Mouse (Mus musculus) heart, adult 2 months (tissue): ENCODE measurements at regions not wholly inside any gene's neighbourhood (a gene's known extent, or its start where the extent isn't known, plus 50 kb on each side); places are given as distances from the start of the nearest gene placed in this dataset.

Source experiments
- DNase-seq, 2 experiments: peaks; one replicate each; pipeline ENCODE4 v3.0.0; 2021
- H3K27ac ChIP-seq: fragments of 200-600 bp; 2 replicates; pipeline ENCODE4 v1.8.1; 2022
- H3K27me3 ChIP-seq: fragments of 200-500 bp; 2 replicates; pipeline ENCODE4 v1.6.1; 2012; ENCODE audit warnings: mild to moderate bottlenecking, low read length, inconsistent platforms, mixed read lengths; ENCODE audit not compliant: control insufficient read depth, insufficient read depth
- H3K36me3 ChIP-seq: fragments of 200-500 bp; 2 replicates; pipeline ENCODE4 v1.6.1; 2012; ENCODE audit warnings: low read length, inconsistent platforms; ENCODE audit not compliant: control insufficient read depth, insufficient read depth
- H3K4me1 ChIP-seq: fragments of 200-500 bp; 2 replicates; pipeline ENCODE4 v1.6.1; 2011; ENCODE audit warnings: low read length; ENCODE audit not compliant: control insufficient read depth, insufficient read depth
- H3K4me3 ChIP-seq: fragments of 200-600 bp; 2 replicates; pipeline ENCODE4 v1.8.1; 2022
- H3K79me2 ChIP-seq: fragments of 200-500 bp; replicated peaks from 2 replicates; pipeline ENCODE4 v1.6.1; 2012; ENCODE audit warnings: mild to moderate bottlenecking, inconsistent platforms, low read length, moderate library complexity, mixed read lengths; ENCODE audit not compliant: control insufficient read depth, insufficient read depth
- H3K9ac ChIP-seq: fragments of 200-500 bp; 2 replicates; pipeline ENCODE4 v1.6.1; 2012; ENCODE audit warnings: low read depth, mild to moderate bottlenecking, control low read depth, inconsistent platforms, low read length, mixed read lengths
- CTCF ChIP-seq: fragments of 200-600 bp; IDR thresholded peaks from 2 replicates; pipeline ENCODE4 v1.8.1; 2022; ENCODE audit warnings: antibody characterized with exemption, mild to moderate bottlenecking, moderate library complexity
- EP300 ChIP-seq: fragments of 200-500 bp; IDR thresholded peaks from 2 replicates; pipeline ENCODE4 v1.6.1; 2011; ENCODE audit warnings: low read depth, low read length, control low read depth; ENCODE audit not compliant: insufficient read depth
- POLR2A ChIP-seq: fragments of 200-500 bp; IDR thresholded peaks from 2 replicates; pipeline ENCODE4 v1.6.1; 2011; ENCODE audit warnings: mild to moderate bottlenecking, low read depth, low read length, control low read depth; ENCODE audit not compliant: insufficient read depth
- WGBS: fragments of 180-500 bp; shearing (Covaris S2); methylation state at CpG from one replicate; pipeline ENCODE4 v1.1.7; 2018; 5-methylcytosine and 5-hydroxymethylcytosine counted together
- intact Hi-C: fragments of 180-260 bp; cut with DNase I; formaldehyde crosslinking; loops from one replicate; pipeline ENCODE4 v1.15.1; 2025

DNA sequence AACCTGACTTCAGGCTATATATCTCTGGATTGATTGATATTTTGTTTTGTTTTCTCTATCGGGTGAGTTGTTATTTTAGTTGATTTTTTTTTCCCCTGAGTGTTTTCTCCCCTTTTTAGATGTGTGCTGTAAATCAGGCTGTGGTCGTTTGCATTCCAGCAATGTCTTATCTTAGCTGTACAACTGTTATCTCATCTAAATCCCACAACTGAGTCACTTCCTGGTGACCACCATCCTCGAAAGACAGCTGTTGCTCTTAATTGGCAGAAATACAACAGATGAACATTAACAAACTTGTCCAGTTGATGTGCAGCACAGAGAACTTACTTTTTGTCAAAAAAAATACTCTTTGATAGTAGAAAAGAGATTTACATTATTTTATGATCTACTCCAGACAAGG, 285.0 kb upstream of the Atp2b1 start:
- DNase-seq, result no peak
- Histone ChIP-seq H3K4me3 (no peak overlapping the region), H3K27ac (no peak overlapping the region), H3K36me3 (no peaks in the 10 kb centered on the region), H3K27me3 (no peaks in the 10 kb centered on the region), H3K9ac (no peak overlapping the region), H3K4me1 (no peaks in the 10 kb centered on the region), H3K79me2 (no peaks in the 10 kb centered on the region)
- intact Hi-C loops, result no loop called here
- WGBS, result 23% methylated on average over 3 of the region's 3 CpGs
- TF ChIP-seq EP300, result no peak
- no peak for TF ChIP-seq POLR2A
- TF ChIP-seq CTCF, result no peak

DNA sequence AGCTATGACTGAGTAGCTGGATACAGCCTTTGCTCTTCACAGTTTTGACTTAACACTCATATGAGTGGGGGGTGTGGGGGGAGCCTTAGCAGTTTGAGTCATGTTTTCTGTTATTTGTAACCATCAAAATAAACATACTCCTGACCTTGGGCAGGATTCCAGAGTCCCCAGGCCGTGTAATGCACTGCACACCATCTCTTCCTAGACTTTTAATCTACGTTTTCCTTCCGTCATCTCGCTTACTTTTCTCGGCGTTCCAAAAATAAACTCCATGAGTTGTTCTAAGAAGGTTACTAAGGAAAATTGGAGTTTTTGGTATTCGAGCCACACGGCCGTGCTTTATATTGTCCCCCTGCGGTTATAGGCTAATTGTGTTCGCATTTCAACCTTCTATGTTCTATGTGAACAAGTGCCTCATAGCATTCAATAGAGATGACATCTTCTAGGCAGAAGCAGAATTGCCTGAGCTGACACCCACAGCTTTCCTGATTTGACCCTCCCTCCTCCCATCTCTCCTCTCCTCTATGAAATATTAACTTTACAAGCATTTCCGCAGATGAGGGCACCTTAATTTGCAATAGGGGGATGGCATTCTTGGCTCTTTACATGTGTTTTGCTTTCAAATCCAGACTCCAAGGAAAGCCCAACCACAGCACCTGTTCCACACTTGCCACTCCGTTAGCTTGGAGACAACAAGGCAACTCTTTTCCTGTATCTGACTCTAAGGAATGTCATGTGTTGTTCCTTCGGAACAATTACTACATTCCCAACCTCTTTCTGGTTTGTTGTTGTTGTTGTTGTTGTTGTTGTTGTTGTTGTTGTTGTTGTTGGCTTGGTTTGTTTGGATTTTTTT, 276.2 kb upstream of the Atp2b1 start:
- intact Hi-C loops, result no loop called here

DNA sequence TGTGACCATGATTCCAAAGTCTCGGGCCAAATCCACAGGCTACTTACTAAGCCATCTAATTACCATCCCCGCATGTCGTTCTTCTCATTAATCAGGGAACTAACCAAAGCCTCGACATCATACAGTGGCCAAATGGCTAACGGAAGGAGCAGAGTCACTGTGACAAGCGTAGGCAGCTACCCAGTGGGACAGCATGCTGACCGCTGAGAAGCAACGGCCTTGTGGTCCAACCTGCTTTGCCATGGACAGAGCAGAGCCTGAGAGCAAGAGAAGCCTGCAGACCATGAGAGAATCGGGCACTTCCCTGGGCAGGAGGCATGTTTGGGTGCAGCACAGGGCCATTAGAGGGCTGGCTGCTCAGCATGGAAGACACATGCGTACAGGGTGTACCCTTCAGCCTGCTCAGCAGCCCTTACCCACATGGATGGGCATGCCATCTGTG, 268.5 kb upstream of the Atp2b1 start:
- no peaks in the 10 kb centered on the region for H3K4me1 ChIP-seq
- H3K9ac ChIP-seq, result no peak overlapping the region
- TF ChIP-seq CTCF, result no peak
- no peak for TF ChIP-seq EP300
- no peak for TF ChIP-seq POLR2A
- intact Hi-C loops, result no loop called here
- no peaks in the 10 kb centered on the region for H3K36me3 ChIP-seq
- no peak overlapping the region for H3K27ac ChIP-seq
- no peaks in the 10 kb centered on the region for H3K27me3 ChIP-seq
- H3K79me2 ChIP-seq, result no peaks in the 10 kb centered on the region
- 82% methylated on average over 10 of the region's 10 CpGs for WGBS
- DNase-seq, result no peak
- H3K4me3 ChIP-seq, result no peak overlapping the region

More for the DNA sequence above, 276.2 kb upstream of the Atp2b1 start:
- Histone ChIP-seq H3K79me2 (no peaks in the 10 kb centered on the region), H3K4me1 (no peaks in the 10 kb centered on the region), H3K27ac (no peak overlapping the region), H3K27me3 (no peaks in the 10 kb centered on the region), H3K36me3 (no peaks in the 10 kb centered on the region), H3K4me3 (no peak overlapping the region), H3K9ac (no peak overlapping the region)
- TF ChIP-seq CTCF (no peak), POLR2A (no peak), EP300 (no peak)
- 52% methylated on average over 14 of the region's 14 CpGs for WGBS
- DNase-seq, result no peak

DNA sequence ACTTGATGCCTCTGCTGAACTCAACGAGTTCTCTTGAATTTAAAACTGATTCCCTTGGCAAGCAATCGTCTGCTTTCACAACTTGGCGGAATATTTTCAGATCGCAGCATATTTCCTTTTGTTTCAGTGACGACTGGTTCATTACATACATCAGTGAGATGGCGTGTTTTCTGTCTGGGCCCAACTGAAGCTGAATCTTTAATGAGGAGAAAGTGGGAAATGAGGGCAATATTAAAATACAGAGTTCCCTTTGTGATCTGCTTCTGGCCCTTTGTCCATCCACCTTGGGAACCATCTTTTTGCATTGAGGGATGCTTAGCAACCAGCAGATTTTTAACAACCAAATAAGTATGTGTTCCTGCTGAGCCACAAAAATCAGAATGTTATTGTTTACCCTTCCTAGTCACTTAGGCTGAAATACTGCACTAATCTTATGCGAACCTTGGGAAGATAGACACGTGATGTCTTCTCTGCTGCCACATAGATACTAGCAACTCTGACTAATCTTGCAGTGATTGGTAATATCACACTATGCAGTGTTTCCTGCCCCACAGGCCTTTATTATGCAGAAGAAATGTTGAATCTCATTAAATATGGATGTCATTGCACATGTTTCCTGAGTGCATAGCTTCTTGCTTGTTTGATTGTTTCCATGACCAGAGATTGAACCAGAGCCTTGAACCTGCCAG, 267.8 kb upstream of the Atp2b1 start:
- TF ChIP-seq CTCF (no peak), EP300 (no peak), POLR2A (no peak)
- no peaks in the 10 kb centered on the region for H3K27me3 ChIP-seq
- no peak for DNase-seq
- no peak overlapping the region for H3K27ac ChIP-seq
- no peaks in the 10 kb centered on the region for H3K79me2 ChIP-seq
- WGBS, result 81% methylated on average over 8 of the region's 8 CpGs
- no peaks in the 10 kb centered on the region for H3K36me3 ChIP-seq
- no peak overlapping the region for H3K4me3 ChIP-seq
- intact Hi-C loops, result no loop called here
- no peak overlapping the region for H3K9ac ChIP-seq
- no peaks in the 10 kb centered on the region for H3K4me1 ChIP-seq

DNA sequence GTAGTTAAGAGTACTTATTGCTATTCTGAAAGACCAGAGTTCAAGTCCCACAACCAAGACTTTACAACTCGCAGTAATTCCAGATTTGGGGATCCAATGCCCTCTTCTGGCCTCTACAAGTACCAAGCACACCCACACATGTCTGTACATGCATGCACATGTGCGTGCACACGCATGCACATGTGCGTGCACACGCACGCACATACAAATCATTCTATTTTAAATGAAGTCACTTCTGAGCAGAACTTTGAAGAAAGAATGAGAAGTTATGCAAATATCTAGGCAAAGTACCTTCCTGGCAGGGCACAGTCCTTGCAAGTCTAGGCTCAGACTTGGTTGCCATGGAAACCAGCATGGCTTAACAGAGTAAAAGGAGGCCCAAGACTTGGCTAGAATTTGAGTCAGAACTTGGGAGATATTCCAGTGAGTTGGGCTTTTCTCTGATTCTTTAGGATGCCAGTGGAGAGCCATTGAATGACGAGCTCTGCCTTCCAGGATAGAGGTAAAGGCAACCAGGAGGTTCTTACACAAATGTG, 265.4 kb upstream of the Atp2b1 start:
- intact Hi-C loops, result no loop called here
- Histone ChIP-seq H3K4me1 (no peaks in the 10 kb centered on the region), H3K4me3 (no peak overlapping the region), H3K27me3 (no peaks in the 10 kb centered on the region), H3K27ac (no peak overlapping the region), H3K36me3 (no peaks in the 10 kb centered on the region), H3K79me2 (no peaks in the 10 kb centered on the region), H3K9ac (no peak overlapping the region)
- DNase-seq, result no peak
- no peak for TF ChIP-seq CTCF
- no peak for TF ChIP-seq POLR2A
- no peak for TF ChIP-seq EP300
- 92% methylated on average over 7 of the region's 7 CpGs for WGBS

DNA sequence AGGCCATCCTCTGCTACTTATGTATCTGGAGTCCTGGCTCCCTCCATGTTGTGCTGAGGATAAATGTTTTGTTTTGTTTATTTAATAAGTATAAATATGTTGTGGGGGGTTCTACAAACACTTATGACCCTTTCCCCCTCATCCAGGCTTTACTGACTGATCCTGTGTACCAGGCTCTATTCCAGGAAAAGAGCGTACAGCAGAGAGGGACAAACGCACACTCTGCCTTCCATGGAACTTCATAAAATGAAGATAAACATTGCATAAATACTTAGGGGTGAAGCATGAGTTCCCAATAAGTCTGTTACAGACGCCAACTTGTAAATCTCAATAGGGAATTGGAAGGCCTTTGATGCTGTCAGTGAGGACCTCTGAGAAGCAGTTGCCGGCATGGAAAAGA, 263.7 kb upstream of the Atp2b1 start:
- TF ChIP-seq POLR2A (no peak), EP300 (no peak), CTCF (no peak)
- Histone ChIP-seq H3K4me1 (no peaks in the 10 kb centered on the region), H3K27ac (no peak overlapping the region), H3K4me3 (no peak overlapping the region), H3K9ac (no peak overlapping the region), H3K79me2 (no peaks in the 10 kb centered on the region), H3K27me3 (no peaks in the 10 kb centered on the region), H3K36me3 (no peaks in the 10 kb centered on the region)
- intact Hi-C loops, result no loop called here
- no peak for DNase-seq
- 91% methylated on average over 4 of the region's 4 CpGs for WGBS
